Mouse (Mus musculus): ENCODE measurements around the gene Gpbar1. TPM values are rescaled to one million over a fixed set of nuclear protein-coding genes. Genes with fewer than 3 reads are reported as not detected.
A peak's percentile ranks its signal among the peaks of the same experiment; 100 is the strongest.

Gene Gpbar1
- under 1 TPM in 1 of 2 experiments, not detected in 1; 0.24 TPM for total RNA-seq (2021)
- long read RNA-seq, experiment 1: 0 reads
- long read RNA-seq, experiment 2: 0 reads

DNA sequence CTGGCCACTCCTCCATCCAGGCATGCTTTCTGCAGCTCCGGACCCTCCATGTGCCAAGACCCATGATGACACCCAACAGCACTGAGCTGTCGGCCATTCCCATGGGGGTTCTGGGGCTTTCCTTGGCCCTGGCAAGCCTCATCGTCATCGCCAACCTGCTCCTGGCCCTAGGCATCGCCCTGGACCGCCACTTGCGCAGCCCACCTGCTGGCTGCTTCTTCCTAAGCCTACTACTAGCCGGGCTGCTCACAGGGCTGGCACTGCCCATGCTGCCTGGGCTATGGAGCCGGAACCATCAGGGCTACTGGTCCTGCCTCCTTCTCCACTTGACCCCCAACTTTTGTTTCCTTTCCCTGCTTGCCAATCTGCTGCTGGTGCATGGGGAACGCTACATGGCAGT is at the start of gene Gpbar1:
Gene Gpbar1 (plus strand): TSS at position 13 of the 400 bp plus-strand sequence.
- DNase-seq: no peak

DNA sequence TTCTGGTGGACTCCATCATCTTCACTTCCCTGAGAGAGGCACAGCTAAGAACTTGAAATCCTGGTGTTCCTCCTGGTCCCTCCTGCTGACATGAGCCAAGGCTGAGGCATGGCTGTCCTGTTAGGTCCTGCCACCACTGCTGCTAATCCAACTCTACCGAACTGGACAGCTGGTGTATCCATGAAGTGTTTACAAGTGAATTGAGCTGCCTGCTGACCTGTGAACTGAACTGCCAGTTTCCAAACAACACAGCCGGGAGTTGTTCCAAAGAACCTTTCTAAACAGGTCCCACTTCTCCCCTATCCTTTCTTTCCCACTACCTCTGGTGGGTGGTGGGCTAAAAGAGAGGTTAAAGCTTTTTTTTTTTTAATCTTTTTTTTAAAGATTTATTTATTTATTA is 48.4 kb upstream of the Gpbar1 start:
- no peak for DNase-seq

DNA sequence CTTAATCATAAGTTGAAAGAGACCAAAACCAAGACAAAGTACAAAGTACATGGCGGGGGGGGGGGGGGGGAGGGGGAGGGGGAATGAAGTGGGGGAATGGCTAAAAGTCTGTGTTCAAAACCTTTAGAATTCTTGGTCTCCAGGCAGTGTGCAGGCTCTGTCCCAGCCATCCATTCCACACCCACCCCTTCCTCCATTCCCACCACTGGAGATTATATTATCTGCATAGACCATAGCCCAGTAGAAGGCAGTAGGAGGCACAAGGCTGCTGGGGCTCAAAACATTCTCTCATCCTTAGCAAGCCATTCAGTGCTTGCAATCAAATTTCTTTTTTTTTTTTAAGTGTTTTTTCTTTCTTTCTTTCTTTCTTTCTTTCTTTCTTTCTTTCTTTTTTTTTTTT is 47.4 kb upstream of the Gpbar1 start:
- no peak for DNase-seq

DNA sequence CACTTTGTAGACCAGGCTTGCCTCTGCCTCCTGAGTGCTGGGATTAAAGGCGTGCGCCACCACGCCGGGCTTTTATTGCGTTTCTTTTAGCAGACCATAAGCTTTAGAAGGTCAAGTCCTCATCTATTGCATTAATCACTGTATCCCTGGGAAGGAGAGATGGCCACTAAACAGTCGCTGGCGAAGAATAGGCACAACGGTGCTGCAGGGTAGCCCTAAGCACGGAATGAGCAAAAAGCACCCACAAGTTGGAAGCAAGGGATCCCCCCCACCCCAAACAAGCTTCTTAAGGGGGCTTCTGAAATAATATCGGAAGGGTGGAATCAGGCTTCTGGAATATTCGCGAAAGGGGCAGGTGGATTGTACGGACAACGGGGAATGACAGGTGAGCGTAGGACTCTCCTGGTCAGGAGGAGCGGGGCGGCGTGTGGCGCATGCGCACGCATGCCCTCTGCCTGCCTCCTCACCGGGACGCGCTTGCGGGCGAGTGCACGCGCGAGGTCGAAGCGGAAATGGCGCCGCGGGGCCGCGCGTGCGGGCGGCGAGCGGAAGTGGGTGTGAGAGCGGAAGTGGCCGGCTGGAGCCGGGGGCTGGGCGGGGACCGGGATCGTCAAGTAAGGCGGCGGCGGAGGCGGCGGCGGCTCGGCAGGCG is 42.3 kb upstream of the Gpbar1 start, which contains the start of gene Arpc2:
Gene Arpc2 (plus strand): TSS at position 147 of the 652 bp plus-strand sequence.
- DNase-seq: peak; percentile 98

DNA sequence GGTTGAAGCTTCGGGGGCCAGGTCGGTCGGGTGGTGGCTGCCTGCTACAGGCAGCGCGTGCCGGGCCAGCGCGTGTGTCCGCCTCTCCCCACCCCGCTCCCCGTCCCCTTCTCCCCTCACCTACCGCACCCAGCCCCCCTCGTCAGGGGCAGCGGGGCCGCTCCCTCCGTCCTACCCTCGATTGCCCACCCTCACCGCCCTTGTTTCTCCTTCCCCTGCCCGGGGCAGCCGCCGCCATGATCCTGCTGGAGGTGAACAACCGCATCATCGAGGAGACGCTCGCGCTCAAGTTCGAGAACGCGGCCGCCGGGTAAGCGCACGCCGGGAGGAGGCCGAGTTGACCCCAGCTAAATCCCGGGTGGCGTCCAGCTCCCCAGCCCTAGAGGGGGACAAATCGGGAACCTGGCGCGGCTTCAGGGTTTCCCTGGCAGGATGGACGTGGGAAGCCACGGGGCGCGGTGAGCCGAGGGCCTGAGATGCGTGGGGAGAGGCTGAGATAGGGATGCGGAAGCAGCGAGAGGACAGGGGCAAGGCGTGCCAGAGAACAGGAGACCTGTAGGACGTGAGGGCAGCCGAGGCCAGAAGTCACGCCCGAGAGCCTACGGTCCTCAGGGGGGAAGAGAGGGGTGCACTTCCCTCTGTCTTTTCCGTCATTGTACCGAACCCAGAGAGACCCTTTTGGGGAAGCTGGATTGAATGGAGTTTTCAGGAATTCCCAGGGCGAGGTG is 41.6 kb upstream of the Gpbar1 start:
- no peak for DNase-seq

DNA sequence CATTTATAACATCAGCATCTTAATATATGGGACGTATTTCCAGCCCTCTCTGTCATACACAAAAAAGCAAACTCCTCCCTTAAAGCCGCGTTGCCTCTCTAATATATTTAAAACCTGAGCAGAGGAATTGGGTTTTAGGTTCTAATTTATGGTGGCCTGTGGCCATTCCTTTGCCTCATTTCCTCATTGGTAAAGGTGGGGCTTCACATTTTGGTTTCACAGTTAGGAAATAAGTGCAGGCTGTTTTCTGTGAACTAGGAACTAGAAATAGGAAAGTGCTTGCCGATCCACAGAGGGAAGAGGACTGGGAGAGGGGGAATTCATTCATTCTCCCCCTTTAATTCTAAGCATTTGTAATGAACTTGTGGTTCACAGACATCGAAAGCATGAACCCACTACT is 40.7 kb upstream of the Gpbar1 start:
- no peak for DNase-seq

DNA sequence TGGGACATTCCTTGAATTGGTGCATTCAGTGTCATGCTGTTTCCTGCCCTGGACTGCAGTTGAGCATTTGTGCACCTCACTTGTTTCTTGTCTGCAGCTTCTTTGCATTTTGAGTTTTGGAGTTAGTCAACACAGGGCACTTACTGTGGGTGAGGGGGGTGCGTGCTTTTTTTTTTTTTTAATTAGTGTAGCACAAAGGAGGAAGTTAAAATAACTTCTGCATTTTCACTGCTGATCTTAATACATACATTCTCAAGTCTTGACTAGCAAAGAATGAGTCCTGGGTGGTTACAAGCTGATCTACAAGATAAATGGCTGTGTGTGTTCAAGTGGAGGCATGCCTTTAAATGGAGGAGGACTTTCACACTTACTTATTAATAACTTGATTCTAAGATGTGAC is 40.2 kb upstream of the Gpbar1 start:
- DNase-seq: no peak

DNA sequence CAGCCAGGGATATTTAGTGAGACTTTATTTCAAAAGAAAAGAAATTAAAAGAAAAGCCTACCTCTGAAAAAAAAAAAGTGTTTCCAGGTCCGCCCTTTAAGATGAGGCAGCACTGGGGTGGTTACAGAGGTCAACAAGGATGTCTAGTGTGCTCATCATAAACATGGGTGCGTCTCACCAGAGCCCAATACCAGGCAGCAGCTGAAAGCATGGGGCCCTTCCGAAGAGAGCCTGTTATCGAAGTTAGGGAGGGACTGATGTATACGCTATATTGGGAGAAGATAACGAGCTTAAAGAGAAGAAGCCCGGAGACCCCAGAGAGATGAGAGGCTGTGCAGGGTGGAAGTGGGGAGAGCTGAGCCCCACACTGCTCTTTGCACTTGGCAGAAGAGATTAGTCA is 39.2 kb upstream of the Gpbar1 start:
- DNase-seq: no peak

DNA sequence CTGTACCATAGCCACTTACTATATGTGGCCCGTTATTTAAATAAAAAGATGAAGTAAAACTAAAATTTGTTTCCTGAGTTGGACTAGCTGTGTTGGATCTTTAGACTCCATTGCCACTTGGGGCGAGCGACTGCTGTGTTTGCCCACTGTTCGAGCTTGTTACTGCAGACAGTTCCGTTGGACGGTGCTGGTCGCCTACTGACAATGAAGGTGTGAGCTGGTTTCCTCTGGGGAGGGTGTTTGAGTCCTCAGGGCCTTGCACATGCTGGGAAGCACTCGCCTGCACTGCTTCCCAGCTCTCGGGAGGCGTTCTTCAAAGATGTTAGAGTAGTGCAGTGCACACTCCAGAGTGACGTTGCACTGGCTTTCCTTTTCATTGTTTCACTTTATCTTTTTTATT is 38.7 kb upstream of the Gpbar1 start:
- peak; percentile 12 for DNase-seq

DNA sequence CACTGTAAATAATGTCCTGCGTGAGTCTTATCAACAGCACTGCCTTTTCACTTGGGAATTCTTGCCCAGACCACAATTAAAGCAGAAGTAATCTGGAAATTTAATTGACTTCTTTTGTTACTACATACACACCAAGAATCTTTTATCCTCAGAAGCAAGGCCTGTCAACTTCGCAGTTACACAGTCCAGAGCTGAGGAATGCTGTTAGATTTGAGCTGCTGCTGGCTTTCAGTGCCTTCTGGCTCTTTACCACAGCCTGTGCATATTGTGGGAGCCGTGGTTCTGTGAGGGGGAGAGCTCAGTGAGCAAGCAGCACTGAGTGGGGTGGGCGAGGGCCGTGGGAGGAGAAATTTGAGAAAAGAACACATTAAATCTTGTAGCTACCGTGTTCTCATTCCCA is 38.0 kb upstream of the Gpbar1 start:
- no peak for DNase-seq

DNA sequence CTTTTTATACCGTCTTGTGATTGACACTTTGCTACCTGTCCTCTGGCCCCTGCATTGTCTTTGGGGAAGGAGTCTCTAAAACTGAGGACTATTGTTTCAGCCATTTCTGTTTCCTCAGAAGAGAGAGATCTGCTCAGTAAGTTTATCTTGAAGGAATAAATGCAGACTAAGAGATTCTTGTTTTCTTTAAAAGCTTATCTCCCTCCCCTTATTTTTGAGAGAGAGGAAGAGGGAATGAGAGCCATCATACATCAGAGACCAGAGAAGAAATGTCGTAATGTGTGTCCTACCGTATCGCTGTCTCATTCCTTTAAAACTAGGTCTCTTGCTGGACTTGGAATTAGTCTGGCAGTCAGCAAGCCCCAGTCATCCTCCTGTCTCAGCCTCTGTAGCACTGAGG is 37.5 kb upstream of the Gpbar1 start:
- no peak for DNase-seq

DNA sequence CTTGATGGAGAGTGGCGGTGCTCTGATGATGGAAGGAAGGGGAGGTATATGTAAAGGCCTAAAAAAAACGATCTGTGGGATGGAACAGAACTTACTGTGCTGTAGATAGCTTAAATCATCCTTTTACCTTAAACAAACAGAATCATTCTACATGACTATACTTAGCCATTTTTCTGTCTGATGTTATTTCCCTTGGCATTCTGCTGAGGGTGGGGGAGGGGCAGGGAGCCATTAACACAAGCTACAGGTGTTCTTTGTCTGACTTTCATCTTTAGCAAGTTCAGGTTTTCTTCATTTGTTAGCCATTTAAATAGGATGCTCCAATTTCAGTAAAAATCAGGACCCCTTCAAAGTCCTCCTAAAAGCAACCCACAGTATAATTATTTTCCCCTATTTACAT is 32.8 kb upstream of the Gpbar1 start:
- no peak for DNase-seq

DNA sequence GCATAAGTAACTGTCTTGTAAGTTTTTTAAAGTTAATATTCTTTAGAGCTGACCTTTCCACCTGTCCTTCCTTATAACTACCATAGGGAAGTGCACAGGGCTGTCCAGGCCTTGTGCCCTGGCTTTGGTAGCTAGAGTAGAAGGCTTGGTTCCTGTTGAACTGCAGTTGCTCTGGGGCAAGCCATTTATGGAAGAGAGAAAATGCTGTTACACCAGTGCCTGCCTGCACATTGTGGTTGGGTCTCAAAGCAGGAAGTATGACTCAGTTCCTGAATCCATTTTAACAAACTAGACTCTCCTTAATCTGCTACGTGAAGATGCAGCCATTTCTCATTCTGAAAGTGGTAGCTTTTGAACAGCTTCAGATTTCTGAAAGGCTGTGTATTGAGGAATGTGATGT is 29.6 kb upstream of the Gpbar1 start:
- DNase-seq: peak; percentile 21

DNA sequence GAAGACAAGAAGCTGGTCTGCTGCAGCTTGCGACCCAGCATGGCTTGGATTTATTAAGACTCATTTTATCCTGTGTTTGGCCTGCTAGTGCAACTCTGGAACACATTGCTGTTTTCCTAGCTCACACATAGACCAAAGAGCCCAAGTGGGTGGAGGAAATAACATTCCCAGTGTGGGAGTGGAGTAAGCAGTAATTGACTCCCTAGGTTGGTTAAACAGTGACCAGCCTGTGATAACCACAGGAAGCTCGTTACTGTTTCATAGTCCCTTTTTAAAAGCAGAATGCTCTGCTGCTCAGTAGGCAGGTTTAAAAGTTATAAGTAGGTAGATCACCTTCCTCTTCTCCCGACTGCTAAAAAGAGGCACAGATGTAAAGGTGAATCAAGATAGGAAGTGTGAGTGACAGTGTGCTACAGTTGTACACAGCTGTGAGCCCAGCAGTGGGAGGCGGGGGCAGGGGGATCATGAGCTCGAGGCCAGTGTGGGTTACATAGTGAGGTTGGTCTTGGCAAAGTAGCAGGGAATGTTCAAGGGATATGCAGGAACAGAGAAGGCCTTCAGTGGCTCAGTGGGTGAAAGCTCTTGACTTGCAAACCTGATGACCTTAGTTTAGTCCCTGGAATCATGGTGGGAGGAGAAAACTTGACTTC is 28.9 kb upstream of the Gpbar1 start:
- DNase-seq: no peak

DNA sequence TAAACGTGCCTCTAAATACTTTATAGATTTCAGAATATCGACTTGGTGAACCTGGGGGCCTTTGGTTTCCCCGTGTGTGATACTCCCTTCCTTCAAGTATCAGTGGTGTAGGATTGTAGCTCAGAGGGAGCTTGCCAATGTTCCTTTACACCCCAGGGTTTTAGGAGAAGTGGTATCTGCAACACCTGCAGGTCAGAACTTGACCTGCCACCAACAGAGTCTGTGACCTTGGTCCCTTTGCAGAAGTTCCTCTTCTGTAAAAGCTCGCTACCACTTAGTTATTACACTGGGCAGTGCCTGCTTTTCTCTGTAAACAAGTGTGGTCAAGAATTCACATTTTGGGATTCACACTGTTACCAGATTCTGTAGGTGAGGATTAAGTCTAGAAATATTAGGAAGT is 28.3 kb upstream of the Gpbar1 start:
- no peak for DNase-seq

DNA sequence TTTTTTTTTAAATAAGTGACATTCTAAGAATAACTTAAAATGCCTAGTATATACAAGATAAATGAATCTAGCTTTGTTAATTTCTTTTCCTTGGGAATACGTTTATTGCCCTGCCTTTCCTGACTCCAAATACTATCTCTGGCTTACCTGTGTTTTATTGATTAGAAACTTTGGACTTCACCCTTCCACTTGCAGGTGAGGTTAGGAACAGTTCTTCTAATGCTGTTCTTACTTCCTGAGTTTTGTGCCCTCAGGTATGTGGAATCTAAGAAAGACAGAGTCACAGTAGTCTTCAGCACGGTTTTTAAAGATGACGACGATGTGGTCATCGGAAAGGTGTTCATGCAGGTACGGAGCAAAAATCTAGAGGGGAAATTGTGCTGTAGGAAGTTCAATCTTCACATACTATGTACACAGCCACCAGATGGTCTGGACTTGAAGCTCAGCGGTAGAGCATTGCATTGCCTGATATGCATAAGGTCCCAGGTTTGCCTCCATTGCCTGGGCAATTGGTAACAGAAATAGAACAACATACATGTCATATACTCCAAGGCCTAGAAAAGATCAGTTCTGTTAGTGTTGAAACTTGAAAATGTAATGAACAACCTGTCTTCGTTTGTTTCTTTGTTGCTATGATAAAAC is 22.5 kb upstream of the Gpbar1 start:
- DNase-seq: no peak

DNA sequence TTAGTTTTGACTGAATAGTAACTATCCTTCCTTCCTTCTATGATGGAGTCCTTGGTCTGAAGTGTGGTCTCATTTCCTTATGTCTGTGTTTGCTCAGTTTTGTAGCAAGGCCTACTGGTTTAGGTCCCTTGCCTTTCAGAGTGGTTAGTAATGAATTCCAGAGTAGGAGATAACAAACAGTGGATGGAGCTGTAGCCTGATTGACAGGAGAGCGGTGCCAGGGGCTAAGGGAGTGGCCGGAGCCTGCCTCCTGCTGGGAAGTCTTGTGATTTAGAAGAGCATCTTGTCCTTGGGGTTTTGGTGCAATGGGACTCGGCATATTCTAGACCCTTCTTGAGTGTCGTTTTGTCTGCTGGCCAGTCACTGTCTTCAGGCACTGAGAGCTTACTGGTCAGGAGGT is 21.6 kb upstream of the Gpbar1 start:
- DNase-seq: no peak

DNA sequence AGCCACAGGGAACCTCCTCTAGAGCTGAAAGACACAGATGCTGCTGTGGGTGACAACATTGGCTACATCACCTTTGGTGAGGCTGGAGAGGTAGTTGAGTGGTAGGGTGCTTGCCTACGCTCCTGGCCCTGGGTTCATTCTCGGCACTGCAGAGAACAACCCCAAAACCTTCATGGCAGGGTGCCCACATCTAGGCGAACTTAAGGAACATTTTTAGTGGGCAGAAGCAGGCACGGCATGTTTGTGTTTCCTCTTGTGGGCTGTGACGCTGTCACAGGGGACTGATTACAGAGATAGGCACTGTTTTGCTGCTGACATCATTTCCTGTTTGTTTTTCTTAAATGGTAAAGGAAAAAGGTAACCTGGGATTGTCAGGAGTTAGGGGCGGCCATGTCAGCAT is 15.8 kb upstream of the Gpbar1 start:
- DNase-seq: no peak

DNA sequence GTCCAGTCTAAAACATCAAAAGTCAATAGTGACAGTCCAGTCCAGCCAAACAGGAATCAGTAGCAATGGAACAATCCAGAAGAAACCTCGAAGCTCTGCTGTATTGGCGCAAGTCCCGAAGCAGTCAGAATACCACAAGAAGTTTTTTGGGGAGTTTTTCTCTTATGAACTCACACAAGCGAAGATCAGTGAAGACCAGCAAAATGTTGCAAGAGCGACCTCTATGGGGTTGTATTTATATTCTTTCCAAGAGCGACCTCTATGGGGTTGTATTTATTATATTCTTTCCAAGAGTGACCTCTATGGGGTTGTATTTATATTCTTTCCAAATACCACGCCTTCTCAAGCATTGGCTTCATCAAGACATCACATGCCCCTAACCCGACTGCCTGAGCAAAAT is 9.6 kb upstream of the Gpbar1 start:
- no peak for DNase-seq

DNA sequence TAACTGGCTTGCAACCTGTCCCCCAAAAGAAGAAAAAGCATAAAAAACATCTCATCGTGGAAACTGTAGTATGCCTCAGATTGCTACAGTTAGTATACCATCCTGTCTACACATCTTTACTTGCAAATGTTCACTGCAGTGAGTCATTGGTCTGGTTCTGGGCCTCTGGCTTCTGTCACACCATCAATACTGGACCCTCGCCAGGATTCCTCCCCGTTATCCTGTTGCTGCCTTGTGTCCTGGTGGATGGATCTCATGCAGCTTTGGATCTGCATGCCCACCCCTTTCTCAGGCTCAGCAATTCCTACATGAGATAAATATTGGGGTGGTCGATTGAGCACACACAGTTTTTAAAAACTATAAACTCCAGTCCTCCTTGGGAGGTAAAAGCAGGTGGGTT is 6.7 kb upstream of the Gpbar1 start:
- peak; percentile 51 for DNase-seq

DNA sequence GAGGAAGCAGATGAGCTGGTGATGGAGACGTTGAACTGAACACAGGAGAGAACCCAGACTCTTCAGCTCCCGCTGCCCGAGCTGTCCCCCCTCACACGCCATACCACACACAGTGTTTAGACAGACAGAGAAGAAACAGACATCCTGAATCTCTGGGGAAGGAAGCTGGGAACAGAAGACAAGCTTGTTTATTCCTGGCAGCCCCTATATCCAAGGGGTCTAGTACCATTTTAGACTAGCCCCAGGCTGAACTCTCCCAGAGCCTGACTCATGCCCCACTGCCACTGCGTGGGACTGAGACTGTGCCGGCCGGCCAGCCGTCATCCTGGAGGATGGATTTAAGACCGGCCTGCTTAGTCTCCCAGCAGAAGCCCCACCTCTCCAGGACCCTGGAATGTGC is 3.3 kb upstream of the Gpbar1 start:
- no peak for DNase-seq

DNA sequence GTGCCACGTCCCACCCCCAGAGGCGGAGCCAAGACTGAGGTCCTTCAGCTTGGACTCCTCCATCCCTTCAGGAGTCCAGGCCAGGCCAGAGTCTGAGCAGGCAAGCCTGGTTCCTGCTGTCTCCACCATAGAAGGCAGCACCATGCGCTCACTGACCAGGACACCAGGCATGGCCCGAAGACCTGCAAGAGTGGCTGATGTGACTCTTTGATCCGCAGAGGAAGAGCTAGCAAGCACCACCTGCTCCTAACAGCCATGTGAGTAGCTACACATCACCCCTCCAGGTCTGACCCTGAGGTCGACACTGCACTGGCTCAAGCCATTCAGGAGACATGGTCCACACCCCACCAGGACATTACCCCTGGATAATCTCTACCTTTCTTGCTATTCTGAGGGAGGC is 1.3 kb upstream of the Gpbar1 start:
- no peak for DNase-seq

DNA sequence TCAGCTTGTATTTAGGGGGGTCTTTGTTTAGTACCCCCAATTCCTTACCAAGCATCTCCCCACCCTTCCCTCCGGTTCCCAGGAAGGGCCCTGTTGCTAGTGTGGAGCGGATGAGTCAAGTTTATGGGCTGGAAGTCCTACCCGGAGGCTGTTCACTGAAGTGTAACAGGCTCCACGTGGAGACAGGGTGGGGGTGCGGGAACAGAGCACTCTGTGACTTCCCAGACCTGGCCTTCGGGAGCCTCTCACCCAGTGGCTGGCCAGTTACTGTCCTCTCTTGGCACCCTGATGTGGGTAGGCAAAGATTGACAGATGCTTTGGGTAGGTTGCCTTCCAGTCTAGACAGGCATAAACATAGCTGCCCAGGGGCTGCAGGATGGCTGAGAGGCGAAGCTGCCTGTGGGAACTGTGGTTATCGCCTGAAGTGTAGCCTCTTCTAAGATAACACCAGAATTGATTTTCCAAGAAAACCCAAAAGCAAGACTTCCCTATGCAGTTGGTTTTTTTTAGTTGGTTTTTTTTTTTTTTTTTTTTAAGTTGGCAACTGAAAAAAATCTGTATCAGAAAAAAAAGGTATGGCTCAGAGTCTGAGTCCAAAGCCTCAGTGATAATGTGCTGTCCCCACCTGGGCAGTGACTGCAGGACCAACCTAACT is 340 bp upstream of the Gpbar1 start:
- no peak for DNase-seq
